Mouse (Mus musculus) midbrain, embryonic 14.5 days (tissue): Measurements from ENCODE around the gene Rgs16. TPM values are rescaled to one million over a fixed set of nuclear protein-coding genes. Genes with fewer than 3 reads are reported as not detected.

Source experiments
- ATAC-seq: fragments of 200-750 bp; cut with Nextera tagmentation; 2 replicates; pipeline ENCODE4 v1.8.0; 2017; ENCODE audit warnings: moderate number of reproducible peaks, moderate library complexity; ENCODE audit not compliant: low FRiP score, low TSS enrichment
- DNase-seq: peaks from one replicate; pipeline ENCODE4 v3.0.0-alpha.2; 2015
- H3K27ac ChIP-seq: fragments of 300-500 bp; sonication (generic); replicated peaks from 2 replicates; pipeline ENCODE4 v1.5.1; 2014; ENCODE audit warnings: mild to moderate bottlenecking, low read depth, low read length, moderate library complexity
- H3K27me3 ChIP-seq: fragments of 300-500 bp; sonication (generic); 2 replicates; pipeline ENCODE4 v1.6.1; 2014; ENCODE audit warnings: low read length, control low read depth, mixed read lengths; ENCODE audit not compliant: control insufficient read depth, insufficient read depth
- H3K36me3 ChIP-seq: fragments of 300-500 bp; sonication (generic); 2 replicates; pipeline ENCODE4 v1.6.1; 2014; ENCODE audit warnings: low read length, control low read depth; ENCODE audit not compliant: control insufficient read depth, insufficient read depth
- H3K4me1 ChIP-seq: fragments of 300-500 bp; sonication (generic); 2 replicates; pipeline ENCODE4 v1.6.1; 2014; ENCODE audit warnings: mild to moderate bottlenecking, antibody characterized with exemption, low read length, control low read depth; ENCODE audit not compliant: control insufficient read depth, insufficient read depth
- H3K4me2 ChIP-seq: fragments of 300-500 bp; sonication (generic); 2 replicates; pipeline ENCODE4 v1.6.1; 2014; ENCODE audit warnings: mild to moderate bottlenecking, low read length, moderate library complexity
- H3K4me3 ChIP-seq: fragments of 300-500 bp; sonication (generic); replicated peaks from 2 replicates; pipeline ENCODE4 v1.5.1; 2014; ENCODE audit warnings: low read depth, low read length
- H3K9ac ChIP-seq: fragments of 300-500 bp; sonication (generic); replicated peaks from 2 replicates; pipeline ENCODE4 v1.6.1; 2014; ENCODE audit warnings: mild to moderate bottlenecking, low read length, moderate library complexity
- H3K9me3 ChIP-seq: fragments of 300-500 bp; sonication (generic); 2 replicates; pipeline ENCODE4 v1.6.1; 2016; ENCODE audit warnings: low read length, control low read depth, mixed read lengths; ENCODE audit not compliant: control insufficient read depth
- WGBS: fragments of 180-500 bp; shearing (Covaris S2); extraction: QIAGEN DNeasy Blood & Tissue Kit; methylation state at CpG from one replicate; pipeline ENCODE4 v1.1.7; 2014; 5-methylcytosine and 5-hydroxymethylcytosine counted together
- polyA plus RNA-seq: library from polyadenylated mRNA; unstranded; fragments of >200 nt; fragmentation: Nextera tagmentation; extraction: Ambion mirVana; gene quantifications from 2 replicates; pipeline ENCODE4 v1.2.1, GENCODE M21; 2014

The Rgs16 gene
- polyA plus RNA-seq, 1 experiment from 2014 or later, result 8.1 TPM

DNA sequence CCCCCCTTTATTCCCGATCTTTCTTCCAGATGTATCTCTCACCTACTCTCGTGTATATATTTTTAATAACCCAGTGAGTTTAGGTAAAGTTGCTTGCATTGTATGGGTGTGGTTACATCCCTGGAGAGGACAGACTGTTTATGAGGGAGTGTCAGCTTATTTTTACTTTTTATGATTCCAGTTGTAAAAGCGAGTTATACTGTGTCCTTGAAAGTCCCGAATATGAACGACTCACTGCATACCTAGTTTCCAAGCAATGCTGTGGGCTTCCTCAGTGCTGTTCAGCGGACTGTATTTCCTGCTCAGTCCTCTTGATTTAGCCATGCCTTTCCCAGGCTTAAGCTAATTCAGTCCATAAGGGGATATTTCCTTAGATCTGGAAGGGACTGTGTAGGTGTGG is 35.0 kb downstream of the Rgs16 start:
- no peak for ATAC-seq
- Histone ChIP-seq H3K27me3 (no peaks in the 10 kb centered on the region), H3K9me3 (no peaks in the 10 kb centered on the region), H3K9ac (no peak overlapping the region), H3K4me3 (no peak overlapping the region), H3K4me1 (no peaks in the 10 kb centered on the region), H3K27ac (no peak overlapping the region), H3K4me2 (no peak overlapping the region), H3K36me3 (no peaks in the 10 kb centered on the region)
- DNase-seq, result no peak
- WGBS, result 92% methylated on average over 6 of the region's 6 CpGs

DNA sequence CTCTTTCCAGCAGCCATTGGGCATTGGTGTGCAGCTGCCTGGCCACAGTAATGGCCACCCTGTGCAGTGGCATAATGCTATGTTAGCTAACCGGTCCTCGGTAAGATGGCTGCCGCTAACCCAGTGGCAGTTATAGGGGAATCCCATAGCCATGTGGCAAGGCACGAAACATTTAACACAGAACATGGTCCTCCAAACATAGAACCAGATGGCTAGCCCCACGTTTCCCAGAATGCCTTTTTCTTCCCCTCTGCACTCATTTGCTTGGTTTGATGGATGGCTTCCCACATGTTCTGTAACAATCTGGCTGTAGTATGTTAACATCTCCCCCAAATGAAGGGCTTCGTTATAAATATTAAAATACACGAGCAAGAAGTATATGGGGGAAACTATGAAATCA is 36.1 kb downstream of the Rgs16 start:
- no peaks in the 10 kb centered on the region for H3K27me3 ChIP-seq
- no peaks in the 10 kb centered on the region for H3K9me3 ChIP-seq
- no peak for DNase-seq
- H3K27ac ChIP-seq, result no peak overlapping the region
- H3K9ac ChIP-seq, result no peak overlapping the region
- no peak overlapping the region for H3K4me2 ChIP-seq
- no peak for ATAC-seq
- H3K4me3 ChIP-seq, result no peak overlapping the region
- no peaks in the 10 kb centered on the region for H3K4me1 ChIP-seq
- WGBS, result 92% methylated on average over 7 of the region's 7 CpGs
- no peaks in the 10 kb centered on the region for H3K36me3 ChIP-seq

DNA sequence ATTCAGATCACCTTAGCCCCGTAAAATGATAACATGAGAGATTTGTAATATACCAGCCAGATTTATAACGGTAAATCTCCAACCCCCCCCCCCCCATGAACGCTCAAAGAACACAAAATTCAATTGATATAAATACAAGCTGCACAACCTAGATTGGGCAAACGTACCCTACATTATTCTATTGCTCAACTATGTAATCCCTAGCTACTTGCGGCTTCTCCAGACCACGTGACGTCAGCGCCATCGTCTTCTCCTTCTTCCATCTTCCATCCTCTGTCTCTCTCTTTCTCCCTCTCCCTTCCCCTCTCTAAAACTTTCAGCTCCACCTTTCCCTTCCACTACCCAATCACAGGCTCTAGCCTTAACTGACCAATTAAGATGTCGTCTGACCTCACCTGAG is 38.1 kb downstream of the Rgs16 start:
- Histone ChIP-seq H3K27ac (no peak overlapping the region), H3K9ac (no peak overlapping the region), H3K4me3 (no peak overlapping the region), H3K36me3 (no peaks in the 10 kb centered on the region), H3K9me3 (no peaks in the 10 kb centered on the region), H3K4me1 (no peaks in the 10 kb centered on the region), H3K27me3 (no peaks in the 10 kb centered on the region), H3K4me2 (no peak overlapping the region)
- ATAC-seq (no peak), DNase-seq (no peak)
- 91% methylated on average over 10 of the region's 10 CpGs for WGBS

DNA sequence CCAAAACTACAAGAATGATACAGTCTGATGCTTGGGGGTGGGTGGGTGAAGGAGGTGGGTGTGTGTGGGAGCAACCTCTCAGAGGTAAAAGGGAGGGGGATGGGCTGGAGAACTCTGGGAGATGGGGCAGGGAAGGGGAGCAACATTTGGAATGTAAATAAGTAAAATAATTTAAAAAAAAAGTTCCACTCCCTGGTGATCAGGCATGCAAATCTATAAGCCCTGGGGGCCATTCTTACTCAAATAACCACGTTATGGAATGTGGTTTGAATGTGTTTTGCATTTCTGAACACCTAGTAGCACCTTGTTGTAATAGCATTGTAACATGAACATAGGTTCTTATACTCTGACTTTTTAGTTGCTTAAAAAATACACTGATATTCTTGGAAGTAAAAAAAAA is 43.2 kb downstream of the Rgs16 start:
- Histone ChIP-seq H3K36me3 (no peaks in the 10 kb centered on the region), H3K9ac (no peak overlapping the region), H3K9me3 (no peaks in the 10 kb centered on the region), H3K27ac (no peak overlapping the region), H3K27me3 (no peaks in the 10 kb centered on the region), H3K4me3 (no peak overlapping the region), H3K4me1 (no peaks in the 10 kb centered on the region), H3K4me2 (no peak overlapping the region)
- DNase-seq, result no peak
- 36% methylated on average over 1 of the region's 1 CpGs for WGBS
- ATAC-seq, result no peak

DNA sequence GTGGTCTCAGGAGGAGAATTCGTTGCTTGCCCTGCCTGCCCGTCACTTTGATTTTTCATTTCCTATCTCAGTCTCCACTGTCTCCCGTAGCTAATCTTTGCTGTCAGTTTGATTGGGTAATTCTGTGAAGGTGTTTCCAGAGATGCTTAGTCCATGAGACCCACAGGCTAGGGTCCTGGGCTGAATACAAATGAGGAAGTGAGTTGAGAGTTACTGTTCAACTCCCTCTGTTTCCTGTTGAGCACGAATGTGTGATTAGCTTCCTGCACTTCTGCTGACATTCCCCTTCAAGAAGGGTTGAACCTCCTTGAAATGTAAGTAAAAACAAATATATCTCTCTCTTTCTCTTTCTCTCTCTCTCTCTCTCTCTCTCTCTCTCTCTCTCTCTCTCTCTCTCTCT is 45.5 kb downstream of the Rgs16 start:
- no peak overlapping the region for H3K4me3 ChIP-seq
- whole genome bisulfite sequencing, result 62% methylated on average over 4 of the region's 4 CpGs
- DNase-seq (no peak), ATAC-seq (no peak)
- H3K4me2 ChIP-seq, result no peak overlapping the region
- H3K9ac ChIP-seq, result no peak overlapping the region
- no peaks in the 10 kb centered on the region for H3K27me3 ChIP-seq
- H3K4me1 ChIP-seq, result no peaks in the 10 kb centered on the region
- no peak overlapping the region for H3K27ac ChIP-seq
- H3K9me3 ChIP-seq, result no peaks in the 10 kb centered on the region
- no peaks in the 10 kb centered on the region for H3K36me3 ChIP-seq

DNA sequence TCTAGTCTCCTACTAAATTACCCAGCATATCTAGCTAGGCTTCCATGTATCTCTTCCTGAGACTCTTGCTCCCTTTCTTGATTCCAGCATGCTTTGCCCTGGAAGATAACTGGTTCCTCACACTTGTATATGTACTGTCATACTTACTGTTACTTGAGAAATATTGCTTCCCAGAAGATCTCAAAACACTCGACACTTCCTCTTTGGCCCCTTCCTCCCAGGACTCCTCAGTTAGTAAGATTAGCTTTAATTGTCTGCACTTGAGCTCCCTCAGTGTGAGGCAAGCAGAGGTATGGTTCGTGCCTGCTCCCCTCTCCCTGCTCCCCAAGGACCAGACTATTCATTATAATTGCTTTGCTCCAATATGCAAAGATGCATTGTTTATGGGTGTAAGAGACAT is 50.6 kb downstream of the Rgs16 start:
- no peak for ATAC-seq
- H3K36me3 ChIP-seq, result no peaks in the 10 kb centered on the region
- H3K9ac ChIP-seq, result no peak overlapping the region
- H3K27ac ChIP-seq, result no peak overlapping the region
- DNase-seq, result no peak
- no peaks in the 10 kb centered on the region for H3K4me1 ChIP-seq
- 61% methylated on average over 2 of the region's 2 CpGs for WGBS
- no peaks in the 10 kb centered on the region for H3K27me3 ChIP-seq
- no peaks in the 10 kb centered on the region for H3K9me3 ChIP-seq
- no peak overlapping the region for H3K4me3 ChIP-seq
- H3K4me2 ChIP-seq, result no peak overlapping the region

DNA sequence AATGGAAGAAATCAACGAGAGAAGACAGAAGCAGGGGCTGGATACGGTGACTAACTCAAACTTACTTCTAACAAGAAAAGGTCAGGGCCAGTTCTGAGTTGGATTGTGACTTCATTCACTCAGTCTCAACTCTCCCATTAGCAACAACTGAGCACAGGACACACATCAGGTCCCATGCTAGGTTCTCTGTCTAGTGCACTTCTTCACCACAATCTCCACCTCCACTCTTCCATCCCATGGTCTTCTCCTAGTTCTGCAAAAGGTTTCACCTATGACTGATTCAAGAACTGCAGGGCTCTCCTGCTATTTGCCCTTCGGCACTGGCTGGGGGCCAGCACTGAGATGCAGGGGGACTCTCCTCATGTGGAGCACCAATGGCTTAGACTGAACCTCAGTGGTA is 54.1 kb downstream of the Rgs16 start:
- ATAC-seq (no peak), DNase-seq (no peak)
- no peak overlapping the region for H3K4me2 ChIP-seq
- H3K27me3 ChIP-seq, result no peaks in the 10 kb centered on the region
- H3K9ac ChIP-seq, result no peak overlapping the region
- WGBS, result 90% methylated on average over 3 of the region's 3 CpGs
- no peak overlapping the region for H3K27ac ChIP-seq
- no peaks in the 10 kb centered on the region for H3K9me3 ChIP-seq
- no peak overlapping the region for H3K4me3 ChIP-seq
- no peaks in the 10 kb centered on the region for H3K4me1 ChIP-seq
- no peaks in the 10 kb centered on the region for H3K36me3 ChIP-seq

Other genes starting within 250 kb of the Rgs16 start
- gene Npl, start 190.3 kb upstream of the Rgs16 start, polyA plus RNA-seq, result 12.4 and 13.4 TPM in 2 replicates
- gene Rgs8, start 87.3 kb upstream of the Rgs16 start, polyA plus RNA-seq, result 30.4 and 31.6 TPM in 2 replicates
- 37.8 and 55.6 TPM in 2 replicates for gene Rnasel, start 9.1 kb downstream of the Rgs16 start, polyA plus RNA-seq
- gene Rgsl1, start 103.8 kb downstream of the Rgs16 start, polyA plus RNA-seq, result 0.15 and 0.20 TPM in 2 replicates
- 0.50 and 0.55 TPM in 2 replicates for gene Teddm1b, start 134.0 kb downstream of the Rgs16 start, polyA plus RNA-seq
- gene Teddm1a, start 151.4 kb downstream of the Rgs16 start, polyA plus RNA-seq, result not detected in 2 replicates
- 130 and 155 TPM in 2 replicates for gene Glul, start 159.6 kb downstream of the Rgs16 start, polyA plus RNA-seq
- 0.80 and 0.94 TPM in 2 replicates for gene Teddm2, start 159.9 kb downstream of the Rgs16 start, polyA plus RNA-seq